Mouse (Mus musculus): Measurements from ENCODE around the gene Frmd4a.

Gene Frmd4a

DNA sequence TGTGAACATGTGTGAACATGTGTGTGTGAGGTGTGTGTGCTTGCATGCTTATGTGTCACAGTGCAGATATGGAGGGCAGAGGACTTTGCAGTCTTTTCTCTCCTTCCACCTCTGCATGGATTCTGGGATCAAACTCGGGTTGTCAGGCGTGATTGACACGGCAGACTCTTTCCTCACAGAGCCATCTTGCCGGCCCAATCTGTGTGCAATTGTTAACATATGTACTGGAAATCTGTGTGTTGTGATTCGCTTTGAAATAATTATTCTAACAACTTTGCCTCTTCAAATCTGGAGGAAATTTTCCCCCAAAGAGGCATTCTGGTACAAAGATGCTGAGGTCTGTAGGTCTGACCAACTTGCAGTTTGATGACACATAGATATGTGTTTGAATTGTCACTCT, 468.7 kb downstream of the Frmd4a start:
- no peak for DNase-seq (ENCODE audit: low read depth, low spot score)

DNA sequence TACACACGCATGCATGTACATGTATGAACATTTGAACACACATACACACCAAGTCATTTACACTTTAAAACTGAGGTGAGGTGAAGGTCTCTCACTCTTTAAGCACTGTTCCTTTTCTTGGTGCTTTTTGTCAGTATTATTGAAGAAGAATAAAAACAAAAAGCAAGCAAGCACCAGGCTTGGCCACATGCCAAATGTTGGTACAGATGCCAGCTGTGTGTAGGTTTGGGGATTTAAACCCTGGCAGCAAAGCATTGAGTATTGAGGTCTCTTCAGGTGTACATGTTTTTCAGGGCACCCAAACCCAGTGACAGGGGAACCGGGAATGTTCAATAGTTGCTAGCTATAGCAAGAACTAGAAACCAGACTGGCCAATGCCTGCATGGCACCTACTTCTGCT, 469.8 kb downstream of the Frmd4a start:
- DNase-seq (ENCODE audit: low read depth, low spot score): no peak

DNA sequence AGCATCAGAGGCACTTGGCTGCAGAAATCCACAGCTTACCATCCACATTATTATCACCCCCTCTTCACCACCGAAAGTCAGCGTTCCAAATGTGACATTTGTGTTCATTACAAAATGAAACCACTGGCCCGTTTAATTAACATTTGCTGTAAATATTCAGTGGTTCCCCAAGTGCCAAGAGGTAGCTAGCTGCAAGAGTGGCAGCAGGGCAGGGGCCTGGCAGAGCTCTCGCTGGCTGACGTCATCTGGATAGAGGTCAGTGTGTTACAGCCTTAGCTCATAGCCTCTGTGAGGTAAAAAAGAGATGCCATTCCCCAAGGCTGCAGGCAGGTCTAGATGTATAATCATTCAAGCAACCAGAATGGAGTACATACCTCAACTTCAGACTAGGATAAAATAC, 473.3 kb downstream of the Frmd4a start:
- no peak for DNase-seq (ENCODE audit: low read depth, low spot score)

DNA sequence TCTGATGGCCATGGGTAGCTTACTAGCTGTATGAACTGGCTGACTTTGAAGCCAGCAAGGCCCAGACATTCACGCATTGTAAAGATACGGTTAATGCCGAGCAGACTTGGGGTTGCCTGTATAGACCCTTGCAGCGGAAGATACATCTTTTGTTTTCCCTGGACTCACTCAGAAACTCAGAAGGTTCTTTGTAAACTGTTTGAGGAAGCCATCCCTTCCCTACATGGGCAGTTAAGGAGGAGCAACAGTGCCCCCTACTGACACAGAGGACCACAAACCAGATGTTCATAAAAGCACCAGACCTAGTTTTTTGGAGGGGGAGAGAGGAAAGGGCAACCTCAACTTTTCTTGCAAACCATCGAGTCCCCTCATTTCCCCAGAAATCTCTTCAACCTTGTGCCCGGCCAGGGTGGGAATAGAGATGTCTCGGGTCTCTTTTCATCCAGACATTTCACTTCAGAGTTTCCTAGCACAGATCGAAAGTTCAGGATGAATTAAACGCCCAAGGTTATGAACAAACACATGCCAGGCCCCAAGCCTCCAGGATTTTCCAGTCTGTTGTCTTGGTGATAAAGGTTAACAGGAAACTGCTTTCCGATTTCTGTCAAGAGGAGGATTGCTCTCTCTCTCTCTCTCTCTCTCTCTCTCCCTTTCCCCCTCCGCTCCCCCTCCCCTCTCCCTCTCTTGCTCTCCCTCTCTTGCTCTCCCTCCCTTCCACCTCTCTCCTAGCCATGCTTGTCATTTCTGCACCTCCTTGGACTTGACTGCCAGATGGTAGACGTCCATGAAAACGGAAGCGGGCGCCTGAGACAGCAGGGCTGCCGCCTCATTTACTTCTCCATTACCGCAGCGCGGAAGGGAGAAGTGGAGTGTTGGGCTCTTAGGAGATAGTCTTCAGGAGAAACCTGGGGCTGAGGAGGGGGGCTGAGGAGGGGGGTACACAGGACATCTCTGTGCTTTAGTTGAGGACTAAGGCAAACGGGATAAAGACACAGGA, 475.3 kb downstream of the Frmd4a start:
- peak; percentile 89 for DNase-seq (ENCODE audit: low read depth, low spot score)

DNA sequence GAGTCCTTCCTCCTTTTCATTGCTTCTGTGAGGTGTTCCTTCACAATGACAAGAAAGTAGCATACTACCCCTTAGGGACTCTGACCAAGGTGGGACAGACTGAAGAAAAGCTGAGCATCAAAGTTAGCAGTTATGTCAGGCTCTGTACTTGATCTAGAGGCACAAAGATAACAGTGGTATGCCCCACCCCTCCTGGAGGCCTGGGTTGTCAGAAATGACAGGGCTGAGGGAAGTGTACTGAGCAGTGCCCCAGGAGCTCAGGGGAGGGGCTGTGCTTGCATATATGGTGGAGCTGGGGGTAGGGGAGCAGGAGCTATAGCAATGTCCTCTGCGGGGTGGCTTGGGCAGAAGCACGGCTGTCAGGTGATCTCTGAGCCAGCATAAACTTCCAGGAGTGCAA, 477.0 kb downstream of the Frmd4a start:
- DNase-seq (ENCODE audit: low read depth, low spot score): no peak

DNA sequence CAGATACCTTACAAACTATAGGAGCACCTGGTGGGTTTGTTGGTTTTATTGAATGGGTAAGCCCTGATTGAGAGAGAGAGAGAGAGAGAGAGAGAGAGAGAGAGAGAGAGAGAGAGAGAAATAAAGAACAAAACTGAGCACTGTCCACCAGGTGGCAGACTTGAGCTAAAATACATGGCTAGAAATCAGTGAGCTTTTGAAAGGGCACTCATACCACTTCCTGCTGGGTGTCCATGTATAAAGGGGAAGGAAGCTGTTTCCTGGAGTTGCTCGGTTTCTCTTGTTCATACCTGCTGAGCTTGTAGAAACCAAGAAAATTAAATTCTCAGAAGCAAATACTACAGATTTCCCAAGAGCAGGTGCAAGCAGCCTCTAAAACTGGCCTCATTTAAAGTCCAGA, 481.7 kb downstream of the Frmd4a start:
- peak; percentile 91 for DNase-seq (ENCODE audit: low read depth, low spot score)

DNA sequence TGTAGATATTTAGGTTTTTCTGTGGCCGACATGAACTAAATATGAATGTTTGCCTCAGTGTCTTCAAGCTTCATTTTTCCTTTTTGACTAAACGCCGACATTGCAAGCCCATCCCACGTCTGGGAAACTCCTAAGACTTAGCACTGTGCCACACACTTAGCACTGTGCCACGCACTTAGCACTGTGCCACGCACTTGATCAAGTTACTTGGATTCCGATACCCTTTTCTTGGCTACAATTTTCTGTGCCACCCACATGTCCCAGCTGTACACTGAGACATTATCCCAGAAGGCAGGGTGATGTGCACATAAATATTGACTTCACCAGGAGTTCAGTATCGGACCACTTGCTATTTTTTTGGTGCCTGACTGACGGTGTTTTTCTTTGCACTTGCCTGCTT, 482.4 kb downstream of the Frmd4a start:
- DNase-seq (ENCODE audit: low read depth, low spot score): peak; percentile 85

DNA sequence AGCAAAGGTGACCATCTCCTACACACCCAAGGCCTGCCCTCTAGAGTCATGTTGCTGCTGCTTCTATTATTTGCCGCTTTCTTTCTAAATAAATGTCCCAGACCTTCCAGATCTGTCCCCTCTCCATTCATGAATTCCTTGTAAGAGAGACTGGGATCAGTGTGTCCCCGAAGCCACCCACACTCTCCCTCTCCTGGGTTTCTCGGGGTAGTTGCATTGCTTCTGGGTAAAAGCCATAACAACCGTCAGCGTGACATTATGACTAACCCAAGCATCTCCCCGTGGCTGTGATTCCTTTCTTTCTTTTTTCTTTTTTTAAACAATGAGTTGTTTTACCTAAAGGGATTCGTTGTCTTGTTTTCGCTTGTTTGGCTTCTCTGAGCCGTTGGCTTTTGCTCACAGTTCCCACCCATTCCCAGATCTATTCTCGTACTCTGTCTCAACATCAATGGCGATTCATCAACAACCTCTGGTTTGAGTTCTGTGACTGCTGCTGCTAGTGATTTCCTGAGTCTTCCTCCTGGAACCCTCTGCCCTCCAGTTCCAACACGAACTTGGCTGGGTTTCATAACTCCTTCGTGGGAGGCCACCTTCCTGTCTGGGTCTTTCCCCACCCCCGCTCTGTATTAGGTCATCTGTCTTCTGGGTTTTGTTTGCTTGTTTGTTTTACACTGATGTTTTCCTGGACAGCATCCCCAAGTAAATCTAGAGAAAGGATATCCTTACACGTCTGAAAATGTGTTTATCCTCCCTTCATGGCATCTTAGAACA, 483.9 kb downstream of the Frmd4a start:
- peak; percentile 78 for DNase-seq (ENCODE audit: low read depth, low spot score)

DNA sequence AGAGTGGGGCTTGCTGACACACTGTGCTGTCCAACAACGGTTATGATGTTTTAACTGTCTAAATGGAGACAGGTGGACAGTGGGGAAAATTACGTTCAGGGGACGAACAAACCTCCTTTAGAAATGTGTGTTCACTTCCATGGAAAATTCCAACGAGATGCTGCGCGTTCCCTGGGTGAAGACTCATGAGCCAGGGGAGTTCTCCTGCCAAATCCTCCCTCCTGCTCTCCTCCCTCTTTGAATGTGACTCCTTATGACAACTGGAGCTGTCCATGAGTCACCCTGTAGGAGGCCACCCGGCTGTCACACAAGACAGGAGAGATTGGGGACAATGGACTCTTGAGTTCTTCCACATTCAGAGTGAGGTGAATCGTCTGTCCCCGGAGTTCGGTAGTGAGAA, 486.9 kb downstream of the Frmd4a start:
- peak; percentile 89 for DNase-seq (ENCODE audit: low read depth, low spot score)

DNA sequence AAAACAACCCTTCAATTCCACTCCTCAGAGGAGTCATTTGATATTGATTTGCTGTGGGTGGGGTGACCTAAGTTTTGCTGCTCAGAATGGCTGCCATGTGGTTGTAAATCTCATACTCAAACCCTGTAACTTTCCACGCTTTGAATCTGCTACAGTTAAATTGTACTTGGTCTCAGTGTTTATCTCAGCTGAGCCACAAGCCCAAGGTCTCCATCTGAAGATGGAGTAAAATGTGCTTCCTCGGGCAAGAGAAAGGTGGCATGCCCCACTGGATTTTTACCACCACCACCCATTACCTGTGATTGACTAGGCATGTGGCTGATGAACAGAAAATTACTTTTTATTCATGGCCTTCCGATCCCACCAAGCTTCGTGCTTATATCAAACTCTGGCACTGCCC, 488.2 kb downstream of the Frmd4a start:
- DNase-seq (ENCODE audit: low read depth, low spot score): no peak

DNA sequence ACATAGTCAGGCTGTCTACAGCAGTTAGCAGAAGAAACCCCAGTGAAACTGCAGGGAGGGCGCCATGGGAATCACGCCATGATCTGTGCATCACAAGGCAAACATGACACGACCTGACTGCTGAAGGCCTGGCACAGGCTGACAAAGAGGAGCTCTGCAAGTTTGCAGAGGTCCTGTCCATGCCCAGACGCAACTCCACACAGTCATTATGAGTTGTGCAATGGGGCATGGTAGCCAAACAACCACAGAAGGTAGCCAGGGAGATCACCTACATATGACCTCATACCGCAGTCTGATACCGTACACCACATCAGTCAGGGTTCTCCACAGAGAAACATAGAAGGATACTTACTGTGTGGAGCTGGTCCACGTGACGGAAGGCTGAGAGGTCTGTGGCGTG, 489.1 kb downstream of the Frmd4a start:
- DNase-seq (ENCODE audit: low read depth, low spot score): no peak

DNA sequence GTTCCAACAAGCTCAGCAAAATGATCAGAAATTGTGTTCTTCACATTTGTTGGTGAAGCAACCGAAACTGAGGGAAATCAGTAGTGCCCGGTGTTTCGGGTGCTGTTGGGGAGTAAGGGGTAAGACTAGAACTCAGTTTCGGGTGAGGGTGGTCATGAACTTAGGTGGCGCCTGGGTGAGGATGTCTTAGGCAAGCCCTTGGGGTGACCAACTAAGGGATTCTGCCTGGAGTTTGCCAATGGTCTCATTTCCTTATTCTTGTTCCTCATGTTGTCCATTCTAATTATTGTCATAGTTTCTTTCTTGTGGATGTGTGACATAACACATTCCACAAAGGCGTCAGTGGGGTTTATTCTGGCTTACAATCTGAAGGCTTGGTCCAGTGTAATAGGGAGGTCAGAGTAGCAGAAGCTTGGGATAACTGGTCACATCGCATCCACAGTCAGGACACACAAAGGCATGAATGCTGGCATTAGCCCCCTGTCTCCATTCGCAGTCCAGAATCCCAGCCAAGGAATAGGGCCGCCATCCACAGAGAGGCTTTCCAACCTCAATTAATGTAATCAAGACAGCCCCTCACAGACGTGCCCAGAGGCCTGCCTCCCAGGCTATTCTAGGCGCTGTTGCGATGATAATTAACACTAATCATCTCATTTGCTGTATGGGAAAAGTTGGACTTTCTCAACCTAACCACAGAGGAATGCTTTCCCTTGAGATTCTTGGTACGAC, 490.5 kb downstream of the Frmd4a start:
- DNase-seq (ENCODE audit: low read depth, low spot score): no peak

DNA sequence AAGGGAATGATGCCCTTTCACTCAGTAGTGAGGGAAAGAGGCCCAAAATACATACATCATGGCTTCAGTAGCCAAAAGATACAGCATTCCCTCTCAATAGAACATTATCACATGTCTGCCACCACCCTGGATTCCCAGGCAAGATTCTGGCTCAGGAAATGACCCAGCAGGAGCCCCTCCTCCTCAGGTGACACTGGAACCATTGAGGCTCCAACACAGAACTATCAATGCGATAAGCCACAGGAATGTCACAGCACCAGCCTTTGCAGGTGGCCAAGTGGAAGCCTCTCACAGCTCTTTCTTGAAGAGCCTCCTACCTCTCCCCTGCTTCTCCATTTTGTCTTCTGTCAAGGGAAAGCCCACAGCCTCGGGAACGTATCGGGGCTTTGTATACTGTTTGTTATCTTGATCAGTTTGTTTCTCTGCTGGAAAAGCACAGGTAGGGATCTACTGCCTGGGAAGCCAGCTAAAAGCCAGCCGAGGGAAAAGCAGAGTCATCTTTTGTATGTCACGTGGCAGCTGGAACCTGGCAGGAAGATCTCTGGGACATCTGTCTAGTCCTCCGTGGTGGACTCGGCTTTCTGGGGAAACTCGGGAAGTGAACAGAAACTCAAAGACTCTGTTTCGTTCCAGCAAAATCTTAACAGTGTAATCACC, 491.6 kb downstream of the Frmd4a start:
- peak; percentile 73 for DNase-seq (ENCODE audit: low read depth, low spot score)

DNA sequence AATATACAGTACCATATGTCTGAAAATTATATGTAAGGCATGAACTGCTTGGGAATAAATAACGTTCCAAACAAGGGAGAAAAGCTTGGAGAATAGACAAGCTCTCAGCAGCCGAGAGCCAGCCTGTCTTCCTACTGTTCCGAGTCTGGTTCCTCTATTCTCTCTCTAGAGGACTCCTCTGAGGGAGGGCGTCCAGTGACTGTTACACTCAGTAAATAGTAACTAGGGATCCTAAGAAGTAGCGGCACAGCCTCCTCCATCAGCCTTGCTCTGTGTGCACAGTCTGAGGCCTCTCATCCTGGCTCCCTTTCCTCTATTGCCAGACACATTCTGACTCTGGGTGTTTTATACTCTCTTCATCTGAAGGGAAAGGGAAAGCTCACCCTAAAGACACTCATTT, 492.2 kb downstream of the Frmd4a start:
- peak; percentile 46 for DNase-seq (ENCODE audit: low read depth, low spot score)

DNA sequence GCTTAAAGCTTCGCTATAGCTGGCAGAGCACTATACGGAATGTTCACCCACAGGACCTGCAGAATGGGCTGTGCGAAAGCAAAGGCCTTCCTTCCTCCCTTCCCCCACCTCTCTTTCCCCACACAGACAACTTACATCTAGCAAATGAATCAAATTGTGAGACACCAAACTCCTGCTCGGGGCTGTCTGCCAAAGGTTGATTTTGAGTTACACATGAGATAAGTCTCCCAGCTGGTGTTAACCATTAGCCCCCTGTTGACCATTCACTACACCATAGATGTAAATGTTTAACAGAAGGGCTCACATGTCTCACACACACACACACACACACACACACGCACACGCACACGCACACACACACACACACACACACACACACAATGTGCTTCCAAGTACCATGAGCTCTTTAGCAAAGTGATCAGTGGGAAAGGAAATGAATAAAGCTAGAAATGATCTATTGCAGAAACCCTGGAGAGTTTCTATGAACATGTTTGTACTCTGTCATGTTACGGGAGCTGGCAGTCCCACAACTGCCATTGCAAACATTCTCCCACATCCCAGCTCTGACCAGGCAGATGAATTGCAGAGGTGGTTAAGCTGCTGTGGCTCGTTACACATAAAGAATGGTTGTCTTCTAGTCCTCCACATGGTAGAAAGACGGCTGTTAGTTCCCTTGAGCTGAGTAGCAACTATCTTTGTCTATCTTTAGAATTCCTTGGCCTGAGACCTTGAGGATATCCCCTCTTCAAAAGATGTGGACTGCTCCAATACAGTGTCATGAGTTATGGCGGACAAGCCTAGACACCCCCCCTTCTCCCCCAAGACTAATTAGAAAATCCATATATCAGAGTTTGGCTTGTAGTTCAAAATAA, 492.9 kb downstream of the Frmd4a start:
- no peak for DNase-seq (ENCODE audit: low read depth, low spot score)

DNA sequence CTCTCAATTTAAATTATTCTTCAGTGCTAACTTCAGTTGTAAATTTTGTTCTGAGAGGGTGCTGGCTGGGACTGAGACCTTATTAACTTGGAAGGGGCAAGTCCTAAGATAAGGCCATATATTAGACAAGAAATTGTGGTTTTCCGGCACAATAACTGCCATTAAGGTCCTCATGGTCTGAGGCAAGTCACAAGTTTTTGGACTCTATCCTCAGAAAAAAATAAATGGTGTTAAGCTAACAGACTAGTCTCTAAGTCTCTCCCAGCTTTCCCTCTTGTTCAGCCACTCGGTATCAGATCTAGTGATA, 493.5 kb downstream of the Frmd4a start:
- DNase-seq (ENCODE audit: low read depth, low spot score): no peak

DNA sequence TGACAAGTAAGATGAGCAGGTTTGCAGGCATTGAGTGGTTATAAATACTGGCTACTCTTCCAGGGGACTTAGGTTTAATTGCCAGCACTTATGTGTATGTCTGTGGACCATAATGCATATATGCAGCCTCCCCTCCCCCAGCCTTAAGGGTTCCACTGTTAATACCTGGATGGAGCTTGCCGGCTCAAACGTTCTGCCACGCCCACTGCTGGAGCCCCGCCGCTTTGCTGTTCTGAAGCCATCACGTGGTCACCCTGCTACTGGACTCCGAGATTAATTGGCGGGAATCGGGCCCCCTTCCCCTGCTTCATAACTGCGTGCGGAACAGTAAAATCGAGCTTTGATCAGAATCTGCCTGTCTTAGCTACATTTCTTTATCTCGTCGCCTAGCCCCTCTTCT, 495.1 kb downstream of the Frmd4a start:
- no peak for DNase-seq (ENCODE audit: low read depth, low spot score)

DNA sequence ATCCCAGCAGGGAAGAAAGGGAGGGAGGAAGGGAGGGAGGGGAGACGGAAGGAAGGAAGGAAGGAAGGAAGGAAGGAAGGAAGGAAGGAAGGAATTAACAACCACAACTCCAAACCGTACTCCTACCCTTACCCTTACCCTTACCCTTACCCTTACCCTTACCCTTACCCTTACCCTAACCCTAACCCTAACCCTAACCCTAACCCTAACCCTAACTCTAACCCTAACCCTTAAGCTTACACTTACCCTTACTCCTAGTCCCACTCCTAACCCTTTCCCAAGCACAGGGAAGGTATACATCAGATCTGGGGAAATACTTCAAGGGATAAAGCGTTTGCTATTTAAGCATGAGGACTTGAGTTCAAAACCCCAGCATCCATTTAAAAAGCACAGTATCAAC, 498.4 kb downstream of the Frmd4a start:
- no peak for DNase-seq (ENCODE audit: low read depth, low spot score)

DNA sequence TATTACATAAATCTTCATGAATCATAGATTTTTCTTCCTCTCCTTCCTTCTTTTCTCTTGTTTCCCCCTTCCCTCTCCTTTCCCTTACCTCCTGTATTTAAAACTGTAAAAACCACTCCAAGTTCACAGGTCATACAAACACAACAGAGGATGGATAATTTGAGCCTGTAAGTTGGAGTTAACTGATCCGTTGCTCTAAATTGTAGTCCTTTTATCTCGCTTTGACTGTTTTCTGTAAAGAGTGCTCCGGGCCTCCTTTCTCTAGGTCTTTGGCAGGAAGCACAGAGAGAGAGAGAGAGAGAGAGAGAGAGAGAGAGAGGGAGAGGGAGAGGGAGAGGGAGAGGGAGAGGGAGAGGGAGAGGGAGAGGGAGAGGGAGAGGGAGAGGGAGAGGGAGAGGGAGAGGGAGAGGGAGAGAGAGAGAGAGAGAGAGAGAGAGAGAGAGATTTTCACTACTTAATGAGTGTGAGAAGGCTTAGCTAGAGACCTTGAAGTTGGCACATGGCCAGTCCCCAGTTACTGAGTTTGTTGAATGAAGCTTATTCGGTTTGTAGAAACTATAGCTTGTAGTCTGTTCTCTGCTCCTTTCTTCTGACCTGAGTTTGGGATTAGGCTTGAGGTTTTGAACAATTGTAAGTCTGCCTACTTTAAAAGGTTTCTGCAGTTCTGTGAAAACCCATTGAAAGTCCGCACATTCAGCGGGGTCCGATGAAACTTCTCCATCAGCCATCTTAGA, 499.5 kb downstream of the Frmd4a start:
- peak; percentile 37 for DNase-seq (ENCODE audit: low read depth, low spot score)

DNA sequence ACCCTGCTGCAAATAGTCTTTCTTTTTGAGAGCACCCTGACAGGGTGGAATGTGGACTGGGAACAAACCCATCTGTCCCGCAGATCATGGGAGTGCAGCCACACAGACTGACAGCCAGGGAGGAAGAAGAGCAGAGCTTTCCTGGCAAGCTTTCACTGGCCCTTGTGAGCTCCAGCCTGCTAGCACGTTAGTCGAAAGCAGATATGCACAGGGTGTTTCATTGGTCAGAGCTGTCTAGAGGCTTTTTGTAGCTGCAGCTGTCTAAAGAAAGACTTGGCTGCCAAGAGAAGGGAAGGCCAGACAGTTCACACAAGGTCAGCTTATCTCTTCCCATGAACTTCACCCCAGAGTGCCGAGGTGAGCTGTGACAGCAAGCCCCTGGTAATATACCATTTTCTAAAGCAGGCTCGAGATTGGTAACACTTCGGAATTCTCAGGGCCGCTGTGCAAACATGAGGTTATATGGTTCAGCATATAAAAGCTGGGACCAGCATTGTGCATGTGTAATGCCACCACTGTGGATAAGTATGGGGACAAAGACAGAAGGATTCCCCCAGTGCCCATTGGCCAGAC, 500.1 kb downstream of the Frmd4a start:
- DNase-seq (ENCODE audit: low read depth, low spot score): peak; percentile 42
